Mouse (Mus musculus): ENCODE results near the gene Lgr5. TPM values are rescaled to one million over a fixed set of nuclear protein-coding genes. Genes with fewer than 3 reads are reported as not detected.
A peak's percentile ranks its signal among the peaks of the same experiment; 100 is the strongest.

Lgr5 gene
- polyA plus RNA-seq, 1 experiment from 2014 or later = 2.4 TPM

GRCm38 (mm10) chr10:115478441-115479141 is 109.0 kb downstream of the Lgr5 start:
- ATAC-seq (ENCODE audit: insufficient read depth) = peak; percentile 74; the same call in 1 of the 2 replicates
- Histone ChIP-seq H3K4me2 (peak overlapping the region; percentile 54), H3K9ac (no peak overlapping the region), H3K36me3 (ENCODE audit: insufficient read depth) (no peaks in the 10 kb centered on the region), H3K4me1 (ENCODE audit: insufficient read depth) (peaks cover 7% of the 10 kb centered on the region; the same call in 1 of the 2 replicates), H3K27me3 (ENCODE audit: insufficient read depth, low read length) (no peaks in the 10 kb centered on the region), H3K9me3 (ENCODE audit: low read depth, low read length) (no peaks in the 10 kb centered on the region), H3K27ac (ENCODE audit: low read depth) (no peak overlapping the region), H3K4me3 (ENCODE audit: low read depth, low read length) (0 out of 2 replicates have a peak overlapping the region, but pooled peaks have one; percentile 0)
- no peak for TF ChIP-seq CTCF (IDR thresholded peaks at IDR 0.05; ENCODE audit: low read depth)
- 18% methylated on average over 20 of the region's 20 CpGs for WGBS
- DNase-seq = peak; percentile 47

GRCm38 (mm10) chr10:115476506-115476905 is 111.1 kb downstream of the Lgr5 start:
- Histone ChIP-seq H3K4me1 (ENCODE audit: insufficient read depth) (peaks cover 7% of the 10 kb centered on the region; the same call in 1 of the 2 replicates), H3K9ac (no peak overlapping the region), H3K27me3 (ENCODE audit: insufficient read depth, low read length) (no peaks in the 10 kb centered on the region), H3K36me3 (ENCODE audit: insufficient read depth) (no peaks in the 10 kb centered on the region), H3K4me3 (ENCODE audit: low read depth, low read length) (no peak overlapping the region), H3K4me2 (no peak overlapping the region), H3K9me3 (ENCODE audit: low read depth, low read length) (no peaks in the 10 kb centered on the region), H3K27ac (ENCODE audit: low read depth) (no peak overlapping the region)
- 91% methylated on average over 9 of the region's 9 CpGs for WGBS
- no peak for TF ChIP-seq CTCF (IDR thresholded peaks at IDR 0.05; ENCODE audit: low read depth)
- no peak for ATAC-seq (ENCODE audit: insufficient read depth)
- no peak for DNase-seq

DNA sequence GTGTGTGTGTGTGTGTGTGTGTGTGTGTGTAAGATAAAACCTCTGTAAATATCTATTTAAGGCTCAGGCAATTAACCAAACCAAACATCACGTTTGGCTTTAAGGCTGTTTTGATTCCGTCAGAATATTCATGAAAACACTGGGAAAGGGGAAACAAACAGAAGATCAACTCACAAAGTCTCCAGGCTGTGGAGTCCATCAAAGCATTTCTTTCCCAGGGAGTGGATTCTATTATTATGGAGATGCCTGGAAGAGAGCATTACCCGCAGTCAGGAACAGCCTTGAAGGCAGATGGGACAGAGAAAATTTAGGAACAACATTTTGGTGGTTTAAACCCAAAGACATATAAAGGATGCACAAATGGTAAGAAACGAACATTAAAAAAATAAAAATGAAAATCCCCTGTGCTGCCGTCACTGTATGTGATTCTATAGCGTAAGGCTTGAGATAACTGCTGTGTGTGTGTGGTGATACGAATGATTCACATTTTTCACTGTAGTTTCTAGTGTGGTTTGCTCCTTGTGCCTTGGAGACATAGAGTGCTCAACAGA is 112.5 kb downstream of the Lgr5 start:
- Histone ChIP-seq H3K4me1 (ENCODE audit: insufficient read depth) (peaks cover 6% of the 10 kb centered on the region; the same call in 1 of the 2 replicates), H3K27ac (ENCODE audit: low read depth) (no peak overlapping the region), H3K4me2 (no peak overlapping the region), H3K4me3 (ENCODE audit: low read depth, low read length) (no peak overlapping the region), H3K9me3 (ENCODE audit: low read depth, low read length) (no peaks in the 10 kb centered on the region), H3K36me3 (ENCODE audit: insufficient read depth) (no peaks in the 10 kb centered on the region), H3K9ac (no peak overlapping the region), H3K27me3 (ENCODE audit: insufficient read depth, low read length) (no peaks in the 10 kb centered on the region)
- no peak for ATAC-seq (ENCODE audit: insufficient read depth)
- WGBS = 68% methylated on average over 7 of the region's 7 CpGs
- no peak for TF ChIP-seq CTCF (IDR thresholded peaks at IDR 0.05; ENCODE audit: low read depth)
- no peak for DNase-seq

DNA sequence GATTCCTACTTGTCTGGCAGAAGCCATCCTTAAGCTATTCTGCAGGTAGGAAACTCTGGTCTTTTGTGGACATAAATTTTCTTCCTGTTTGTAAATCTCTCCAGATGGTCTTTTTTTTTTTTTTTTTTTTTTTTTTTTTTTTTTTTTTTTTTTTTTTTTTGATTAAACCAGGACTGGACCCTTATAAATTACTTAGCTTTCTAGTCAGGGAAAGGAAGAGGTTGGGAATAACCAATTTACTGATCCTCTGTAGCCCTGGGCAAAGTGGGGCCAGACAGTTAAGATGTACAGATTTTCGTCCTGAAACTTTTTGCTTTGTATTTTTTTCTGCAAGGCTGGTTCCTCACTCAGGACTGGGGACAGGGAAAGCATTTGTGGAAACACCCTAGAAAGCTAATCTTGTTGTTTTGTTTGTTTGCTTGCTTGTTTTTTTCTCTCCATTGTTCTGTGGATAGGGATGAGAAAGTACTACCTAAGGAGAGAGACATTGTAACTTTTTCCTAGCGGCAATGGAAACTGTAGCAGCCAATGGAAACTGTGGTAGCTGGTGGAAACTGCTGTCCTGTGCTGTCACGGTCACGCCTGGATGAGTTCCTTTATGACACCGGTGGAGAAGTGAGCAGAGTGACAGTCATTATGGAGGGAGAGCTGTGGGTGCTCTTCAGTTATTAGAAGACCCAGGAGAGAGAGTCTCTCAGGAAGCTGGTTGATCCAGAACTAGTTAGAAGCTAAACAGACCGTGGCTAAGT is 114.2 kb downstream of the Lgr5 start:
- no peak overlapping the region for H3K4me3 ChIP-seq (ENCODE audit: low read depth, low read length)
- no peaks in the 10 kb centered on the region for H3K9me3 ChIP-seq (ENCODE audit: low read depth, low read length)
- H3K36me3 ChIP-seq (ENCODE audit: insufficient read depth) = no peaks in the 10 kb centered on the region
- no peak overlapping the region for H3K9ac ChIP-seq
- H3K4me1 ChIP-seq (ENCODE audit: insufficient read depth) = 0 out of 2 replicates have a peak, but pooled peaks cover 2% of the 10 kb centered on the region
- ATAC-seq (ENCODE audit: insufficient read depth) (no peak), DNase-seq (no peak)
- no peaks in the 10 kb centered on the region for H3K27me3 ChIP-seq (ENCODE audit: insufficient read depth, low read length)
- no peak overlapping the region for H3K27ac ChIP-seq (ENCODE audit: low read depth)
- no peak overlapping the region for H3K4me2 ChIP-seq
- 82% methylated on average over 6 of the region's 6 CpGs for WGBS
- no peak for TF ChIP-seq CTCF (IDR thresholded peaks at IDR 0.05; ENCODE audit: low read depth)

DNA sequence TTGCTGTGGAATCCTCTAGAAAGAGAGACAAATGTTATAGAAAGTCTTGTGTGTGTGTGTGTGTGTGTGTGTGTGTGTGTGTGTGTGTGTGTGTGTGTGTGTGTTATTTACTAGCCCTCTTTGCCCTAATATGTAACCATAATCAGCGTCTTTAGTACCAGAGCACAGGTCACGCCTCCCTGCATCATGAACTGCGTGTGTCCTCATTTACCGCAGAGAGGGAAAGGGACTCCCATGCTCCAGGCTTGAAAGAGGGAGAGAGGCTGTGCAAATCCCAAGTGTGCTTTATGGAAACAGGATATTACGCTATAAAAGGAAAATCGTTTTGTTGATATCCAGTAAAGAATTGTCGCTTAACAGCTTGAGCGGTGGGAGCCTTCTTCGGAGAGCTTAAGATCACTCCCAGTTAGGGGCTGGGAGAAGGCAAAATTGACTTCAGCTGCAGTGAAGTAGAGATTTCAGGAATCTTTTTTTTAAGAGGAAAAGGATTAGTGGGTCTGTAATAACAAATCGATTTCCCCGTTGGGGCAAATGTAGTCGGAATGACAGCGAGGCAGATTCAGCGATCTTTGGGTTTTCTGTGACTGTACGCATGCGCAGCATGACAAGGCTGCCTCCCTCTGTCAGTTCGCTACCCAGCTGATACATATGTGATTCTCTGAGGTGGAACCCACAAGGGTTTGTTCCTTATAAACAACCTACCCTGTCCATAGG is 116.8 kb downstream of the Lgr5 start:
- no peaks in the 10 kb centered on the region for H3K9me3 ChIP-seq (ENCODE audit: low read depth, low read length)
- no peak for TF ChIP-seq CTCF (IDR thresholded peaks at IDR 0.05; ENCODE audit: low read depth)
- 0 out of 2 replicates have a peak, but pooled peaks have one; percentile 47 for ATAC-seq (ENCODE audit: insufficient read depth)
- no peak overlapping the region for H3K27ac ChIP-seq (ENCODE audit: low read depth)
- H3K36me3 ChIP-seq (ENCODE audit: insufficient read depth) = no peaks in the 10 kb centered on the region
- no peak overlapping the region for H3K9ac ChIP-seq
- WGBS = 42% methylated on average over 17 of the region's 17 CpGs
- peak overlapping the region; percentile 46 for H3K4me2 ChIP-seq
- peak overlapping the region; percentile 28 for H3K4me3 ChIP-seq (ENCODE audit: low read depth, low read length)
- no peaks in the 10 kb centered on the region for H3K4me1 ChIP-seq (ENCODE audit: insufficient read depth)
- H3K27me3 ChIP-seq (ENCODE audit: insufficient read depth, low read length) = no peaks in the 10 kb centered on the region
- peak; percentile 61 for DNase-seq

DNA sequence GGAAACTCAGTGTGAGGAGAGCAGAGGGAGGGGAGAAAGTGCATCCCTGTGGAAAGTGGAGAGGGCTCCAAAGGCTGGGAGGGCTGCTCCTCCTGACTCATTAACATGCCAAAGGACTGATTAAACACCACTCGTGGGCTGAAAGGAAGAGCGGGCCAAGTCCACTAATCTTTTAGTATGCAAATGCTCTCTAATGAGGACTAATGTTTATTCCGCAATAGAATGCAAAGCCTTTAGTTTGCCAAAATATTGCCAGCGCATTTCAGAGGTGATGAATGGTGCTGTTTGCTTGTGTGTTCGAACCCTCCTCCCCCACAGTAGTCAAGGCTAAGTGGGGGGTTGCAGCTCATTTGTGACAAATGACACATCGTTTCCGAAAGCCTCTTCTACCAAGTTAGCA is 118.5 kb downstream of the Lgr5 start:
- H3K27ac ChIP-seq (ENCODE audit: low read depth) = no peak overlapping the region
- DNase-seq = peak; percentile 67
- ATAC-seq (ENCODE audit: insufficient read depth) = peak; percentile 54

More for the DNA sequence above, 118.5 kb downstream of the Lgr5 start:
- H3K27me3 ChIP-seq (ENCODE audit: insufficient read depth, low read length) = no peaks in the 10 kb centered on the region
- no peaks in the 10 kb centered on the region for H3K4me1 ChIP-seq (ENCODE audit: insufficient read depth)
- H3K9me3 ChIP-seq (ENCODE audit: low read depth, low read length) = no peaks in the 10 kb centered on the region
- H3K4me3 ChIP-seq (ENCODE audit: low read depth, low read length) = no peak overlapping the region
- no peak for TF ChIP-seq CTCF (IDR thresholded peaks at IDR 0.05; ENCODE audit: low read depth)
- no peak overlapping the region for H3K4me2 ChIP-seq
- no peak overlapping the region for H3K9ac ChIP-seq
- 34% methylated on average over 7 of the region's 7 CpGs for WGBS
- no peaks in the 10 kb centered on the region for H3K36me3 ChIP-seq (ENCODE audit: insufficient read depth)

Data from lung, embryonic 14.5 days (tissue).